In the genomic region with DNA sequence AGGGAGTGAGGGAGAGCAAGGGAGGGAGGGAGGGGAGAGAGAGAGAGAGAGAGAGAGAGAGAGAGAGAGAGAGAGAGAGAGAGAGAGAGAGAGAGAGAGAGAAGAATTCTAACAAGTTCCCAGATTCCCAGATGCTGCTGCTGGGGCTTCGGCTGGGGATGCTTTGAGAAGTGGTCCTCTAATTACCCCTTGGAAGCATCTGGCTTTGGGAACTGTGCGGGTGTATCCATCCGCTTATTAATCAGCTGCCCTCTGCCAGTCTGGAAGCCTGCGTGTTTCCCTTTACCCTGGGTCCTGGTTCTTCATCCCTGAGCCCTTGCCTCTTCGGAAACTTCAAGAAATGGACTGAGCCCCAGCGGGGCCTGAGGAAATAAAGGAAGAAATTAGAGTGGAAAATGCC, we compare ENCODE assay signal across 18 mouse cellular contexts.
DNase-seq lines count a peak whose midpoint lies in the region; ATAC-seq lines count a peak whose summit lies in the region.
"Had no signal": no experiment of that assay in that cellular context is flagged by ENCODE, and none has a peak within 500 bp of the region (broad histone marks: within the 10 kb centered on the region; RNA-seq: fewer than 3 reads in every experiment).

No protein-coding gene starts in this region.

- intact Hi-C loops in gastrocnemius, postnatal 36 days (cut with DNase I) = no loop called here

- peak overlapping the region; percentile 13; the same call in 1 of the 2 replicates for H3K4me3 ChIP-seq in hindbrain, embryonic 10.5 days
- H3K4me3 ChIP-seq in hindbrain, embryonic 16.5 days (ENCODE audit: low read length) = no peak overlapping the region
- H3K4me3 ChIP-seq in forebrain, embryonic 13.5 days = no peak overlapping the region
- H3K4me3 ChIP-seq in midbrain, embryonic 11.5 days (ENCODE audit: low read depth, low read length) = no peak overlapping the region
- H3K4me3 ChIP-seq: limb, embryonic 13.5 days had no signal

- 37% methylated on average over 6 of the region's 6 CpGs for WGBS in hindbrain, embryonic 10.5 days
- 18% methylated on average over 6 of the region's 6 CpGs for WGBS in hindbrain, embryonic 16.5 days
- WGBS in forebrain, embryonic 13.5 days = 16% methylated on average over 6 of the region's 6 CpGs
- WGBS in midbrain, embryonic 11.5 days = 34% methylated on average over 6 of the region's 6 CpGs

- H3K27me3 ChIP-seq in hindbrain, embryonic 10.5 days (ENCODE audit: insufficient read depth, poor library complexity, severe bottlenecking) = peaks cover 55% of the 10 kb centered on the region
- no peaks in the 10 kb centered on the region for H3K27me3 ChIP-seq in hindbrain, embryonic 16.5 days (replicated peaks; ENCODE audit: control insufficient read depth, insufficient read depth, low read length)
- peaks cover 37% of the 10 kb centered on the region for H3K27me3 ChIP-seq in forebrain, embryonic 13.5 days
- H3K27me3 ChIP-seq in midbrain, embryonic 11.5 days (ENCODE audit: control insufficient read depth, insufficient read depth, low read length) = peaks cover 4% of the 10 kb centered on the region; the same call in 1 of the 2 replicates

- DNase-seq in hindbrain, embryonic 10.5 days (ENCODE audit: low spot score) = no peak
- peak; percentile 89 for DNase-seq in midbrain, embryonic 11.5 days (ENCODE audit: low spot score, missing footprints)
- peak; percentile 44 for DNase-seq in retina, embryonic 14.5 days (ENCODE audit: low spot score)
- no peak for DNase-seq in cerebellum, postnatal 10 days
- DNase-seq in thymus, postnatal 4 days = no peak
- DNase-seq in gastrocnemius, postnatal 36 days = no peak
- DNase-seq: adrenal gland, adult 2 months; cerebellum, adult 11-12 months; gastrocnemius, postnatal 25 days; heart, postnatal 36 days; kidney, adult 11 months; kidney, postnatal 14 days; lung, postnatal 36 days; right cerebral cortex, postnatal 14 days had no signal

- peak overlapping the region; percentile 84 for H3K27ac ChIP-seq in hindbrain, embryonic 10.5 days
- no peak overlapping the region for H3K27ac ChIP-seq in hindbrain, embryonic 16.5 days (ENCODE audit: low read depth, low read length)
- H3K27ac ChIP-seq in forebrain, embryonic 13.5 days = peak overlapping the region; percentile 75
- no peak overlapping the region for H3K27ac ChIP-seq in midbrain, embryonic 11.5 days (ENCODE audit: low read depth, low read length)
- H3K27ac ChIP-seq: limb, embryonic 13.5 days had no signal

- ATAC-seq in hindbrain, embryonic 16.5 days = no peak
- ATAC-seq in forebrain, embryonic 13.5 days = no peak
- no peak for ATAC-seq in midbrain, embryonic 11.5 days (ENCODE audit: low FRiP score)

- H3K9me3 ChIP-seq in hindbrain, embryonic 10.5 days = no peaks in the 10 kb centered on the region
- no peaks in the 10 kb centered on the region for H3K9me3 ChIP-seq in hindbrain, embryonic 16.5 days (ENCODE audit: control insufficient read depth, low read length)
- no peaks in the 10 kb centered on the region for H3K9me3 ChIP-seq in forebrain, embryonic 13.5 days (replicated peaks)
- no peaks in the 10 kb centered on the region for H3K9me3 ChIP-seq in midbrain, embryonic 11.5 days (ENCODE audit: control insufficient read depth, low read length)
- H3K9me3 ChIP-seq: limb, embryonic 13.5 days had no signal

- H3K4me1 ChIP-seq in hindbrain, embryonic 10.5 days (replicated peaks) = peaks cover 37% of the 10 kb centered on the region
- H3K4me1 ChIP-seq in hindbrain, embryonic 16.5 days (ENCODE audit: control insufficient read depth, insufficient read depth, low read depth, low read length) = peaks cover 25% of the 10 kb centered on the region
- peaks cover 48% of the 10 kb centered on the region for H3K4me1 ChIP-seq in forebrain, embryonic 13.5 days
- H3K4me1 ChIP-seq in midbrain, embryonic 11.5 days (ENCODE audit: control insufficient read depth, insufficient read depth, low read length) = peaks cover 28% of the 10 kb centered on the region

- no peak overlapping the region for H3K4me2 ChIP-seq in hindbrain, embryonic 16.5 days (ENCODE audit: low read length)
- peak overlapping the region; percentile 28 for H3K4me2 ChIP-seq in forebrain, embryonic 13.5 days
- peak overlapping the region; percentile 28; the same call in 1 of the 2 replicates for H3K4me2 ChIP-seq in midbrain, embryonic 11.5 days
- H3K4me2 ChIP-seq: heart, embryonic 11.5 days; limb, embryonic 13.5 days had no signal

- H3K36me3 ChIP-seq in hindbrain, embryonic 10.5 days = peaks cover 3% of the 10 kb centered on the region; the same call in 1 of the 2 replicates
- H3K36me3 ChIP-seq in hindbrain, embryonic 16.5 days (ENCODE audit: control insufficient read depth, insufficient read depth, low read length) = 0 out of 2 replicates have a peak, but pooled peaks cover 2% of the 10 kb centered on the region
- H3K36me3 ChIP-seq in forebrain, embryonic 13.5 days (ENCODE audit: poor library complexity, severe bottlenecking) = 0 out of 2 replicates have a peak, but pooled peaks cover 3% of the 10 kb centered on the region
- H3K36me3 ChIP-seq in midbrain, embryonic 11.5 days (ENCODE audit: control insufficient read depth, insufficient read depth, low read length) = no peaks in the 10 kb centered on the region
- H3K36me3 ChIP-seq: limb, embryonic 13.5 days had no signal

- no peak overlapping the region for H3K9ac ChIP-seq in hindbrain, embryonic 16.5 days (ENCODE audit: low read depth, low read length)
- H3K9ac ChIP-seq in forebrain, embryonic 13.5 days = no peak overlapping the region
- no peak overlapping the region for H3K9ac ChIP-seq in midbrain, embryonic 11.5 days (ENCODE audit: low read length)
- H3K9ac ChIP-seq: limb, embryonic 13.5 days had no signal

Comparison
In these comparisons a context has a peak if more than half of its experiments do, and no peak if none do; other contexts are left out.
1. H3K27ac ChIP-seq: peak in hindbrain, embryonic 10.5 days (single experiment) and forebrain, embryonic 13.5 days (single experiment); none in hindbrain, embryonic 16.5 days (single experiment) and midbrain, embryonic 11.5 days (single experiment).
2. DNase-seq: peak in midbrain, embryonic 11.5 days (single experiment) and retina, embryonic 14.5 days (single experiment); none in hindbrain, embryonic 10.5 days (single experiment), cerebellum, postnatal 10 days (0 of 2), thymus, postnatal 4 days (single experiment) and gastrocnemius, postnatal 36 days (0 of 2).